Mouse (Mus musculus): ENCODE measurements around the gene Gm20388. TPM values are rescaled to one million over a fixed set of nuclear protein-coding genes. Genes with fewer than 3 reads are reported as not detected.
"Not testable (repeated sequence)": the region's sequence is repeated elsewhere in the genome, so short reads cannot be mapped to it uniquely, and the experiment has no call there.

The Gm20388 gene
- polyA plus RNA-seq, 1 experiment from 2014 or later, result 3.6 TPM

DNA sequence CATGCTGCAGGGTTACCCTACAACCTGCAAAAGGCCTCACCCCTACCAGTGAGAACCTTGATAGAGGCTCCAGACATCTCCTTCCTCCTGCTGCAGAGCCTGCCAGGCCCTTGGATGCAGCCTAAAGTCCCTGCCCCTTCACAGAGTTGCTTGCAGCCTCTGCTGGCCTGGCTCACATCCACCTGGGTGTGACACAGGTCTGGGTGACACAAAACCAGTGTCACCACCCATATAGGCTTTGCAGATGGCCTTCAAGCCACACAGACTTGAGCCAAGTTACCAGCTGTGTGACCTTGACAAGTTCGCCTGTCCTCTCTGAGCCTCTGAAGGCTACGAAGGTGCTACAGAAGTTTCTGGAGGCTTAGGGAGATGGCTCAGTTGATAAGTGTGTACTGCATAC lies 1508.9 kb downstream of the Gm20388 start:
- H3K9me3 ChIP-seq, result peaks cover 6% of the 10 kb centered on the region; the same call in 1 of the 2 replicates
- peaks cover 32% of the 10 kb centered on the region for H3K4me1 ChIP-seq
- no peak for DNase-seq (ENCODE audit: low spot score)
- H3K27me3 ChIP-seq (replicated peaks; ENCODE audit: low read depth, poor library complexity, severe bottlenecking), result no peaks in the 10 kb centered on the region
- no peak overlapping the region for H3K4me3 ChIP-seq
- WGBS, result 91% methylated on average over 2 of the region's 2 CpGs
- no peaks in the 10 kb centered on the region for H3K36me3 ChIP-seq (replicated peaks)
- H3K27ac ChIP-seq (replicated peaks), result peak overlapping the region; percentile 15; the same call in 1 of the 2 replicates

DNA sequence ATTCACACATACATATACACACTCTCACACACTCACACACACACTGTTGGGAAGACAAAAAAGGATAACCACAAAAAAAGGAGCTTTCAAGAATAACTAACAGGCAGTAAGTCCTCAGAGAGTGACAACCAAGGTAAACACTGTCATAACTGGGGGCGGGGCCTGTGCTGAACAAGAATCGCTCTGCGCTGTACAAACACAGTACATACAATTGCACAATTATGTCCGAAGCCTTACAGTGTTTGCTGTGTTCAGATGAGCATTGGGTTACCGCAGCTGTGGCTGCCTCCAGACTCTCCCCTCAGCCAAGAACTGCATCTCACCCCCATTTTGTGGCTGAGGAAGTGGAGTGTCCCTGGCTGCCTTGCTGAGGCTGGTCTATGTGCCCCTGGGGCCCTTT lies 1510.4 kb downstream of the Gm20388 start:
- 80% methylated on average over 5 of the region's 5 CpGs for WGBS
- Histone ChIP-seq H3K27ac (replicated peaks) (no peak overlapping the region), H3K4me1 (peaks cover 34% of the 10 kb centered on the region), H3K4me3 (no peak overlapping the region), H3K9me3 (peaks cover 6% of the 10 kb centered on the region; the same call in 1 of the 2 replicates), H3K36me3 (replicated peaks) (no peaks in the 10 kb centered on the region), H3K27me3 (replicated peaks; ENCODE audit: low read depth, poor library complexity, severe bottlenecking) (no peaks in the 10 kb centered on the region)
- DNase-seq (ENCODE audit: low spot score), result no peak

DNA sequence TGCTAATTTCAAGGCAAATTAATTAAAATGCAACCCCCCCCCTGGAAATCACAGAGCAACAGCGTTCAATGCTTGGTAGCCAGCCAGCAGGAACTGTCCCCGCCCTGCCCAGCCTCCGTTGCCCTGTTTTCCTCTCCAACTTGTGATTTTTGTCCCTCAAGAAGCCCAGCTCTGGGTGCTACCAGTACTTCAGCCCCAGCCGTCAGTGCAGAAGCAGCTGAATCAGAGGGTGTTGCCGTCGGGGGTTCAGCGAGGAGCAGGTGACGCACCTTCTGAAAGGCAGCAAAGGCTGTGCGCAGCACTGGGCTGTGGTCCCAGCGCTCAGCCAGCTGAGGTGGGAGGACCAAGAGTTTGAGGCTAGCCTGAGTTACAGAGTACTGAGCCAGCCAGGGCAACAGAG lies 1513.4 kb downstream of the Gm20388 start:
- Histone ChIP-seq H3K36me3 (replicated peaks) (no peaks in the 10 kb centered on the region), H3K9me3 (peaks cover 6% of the 10 kb centered on the region; the same call in 1 of the 2 replicates), H3K4me3 (no peak overlapping the region), H3K4me1 (peaks cover 8% of the 10 kb centered on the region), H3K27ac (replicated peaks) (no peak overlapping the region), H3K27me3 (replicated peaks; ENCODE audit: low read depth, poor library complexity, severe bottlenecking) (no peaks in the 10 kb centered on the region)
- no peak for DNase-seq (ENCODE audit: low spot score)
- WGBS, result 94% methylated on average over 10 of the region's 10 CpGs

DNA sequence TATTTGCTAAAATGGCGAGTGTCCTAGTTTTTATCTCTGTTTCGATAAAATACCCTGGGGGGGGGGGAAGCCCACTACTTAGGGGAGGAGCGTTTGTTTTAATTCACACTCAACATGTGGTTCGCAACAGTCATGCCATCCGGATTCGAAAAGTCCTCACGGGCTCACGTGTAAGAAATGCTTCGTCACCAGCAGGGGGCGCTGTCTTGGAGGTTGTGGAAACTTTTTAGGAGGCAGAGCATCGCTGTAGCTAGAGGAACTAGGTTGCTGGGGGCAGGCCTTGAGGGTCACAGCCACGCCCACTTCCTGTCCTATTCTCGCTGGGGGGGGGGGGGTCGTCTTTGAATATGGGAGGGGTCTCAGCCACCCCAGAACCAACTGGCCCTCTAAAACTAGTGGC lies 1514.0 kb downstream of the Gm20388 start:
- no peak for DNase-seq (ENCODE audit: low spot score)
- Histone ChIP-seq H3K36me3 (replicated peaks) (no peaks in the 10 kb centered on the region), H3K27ac (replicated peaks) (no peak overlapping the region; the same call in 1 of the 2 replicates), H3K4me1 (peaks cover 12% of the 10 kb centered on the region), H3K9me3 (peaks cover 6% of the 10 kb centered on the region; the same call in 1 of the 2 replicates), H3K4me3 (no peak overlapping the region), H3K27me3 (replicated peaks; ENCODE audit: low read depth, poor library complexity, severe bottlenecking) (no peaks in the 10 kb centered on the region)
- WGBS, result 83% methylated on average over 14 of the region's 14 CpGs

DNA sequence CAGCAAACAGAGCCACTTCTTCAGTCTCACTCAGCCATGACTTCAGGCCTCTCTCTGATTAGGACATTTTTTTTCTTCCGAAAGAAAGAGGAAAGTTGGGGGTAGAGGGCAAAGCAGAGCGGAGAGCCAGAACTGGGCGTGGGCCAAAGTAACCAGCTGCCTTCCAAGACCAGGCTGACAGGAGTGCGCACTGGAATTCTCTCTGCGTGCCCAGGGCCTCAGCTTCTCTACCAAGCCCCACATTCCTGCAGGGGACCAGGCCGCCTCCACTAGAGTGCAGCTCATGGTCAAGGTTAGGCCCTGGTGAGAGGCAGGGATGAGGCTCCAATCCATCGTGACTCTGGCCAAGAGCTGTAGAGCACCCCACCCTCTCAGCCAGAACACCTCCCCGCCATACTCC lies 1520.9 kb downstream of the Gm20388 start:
- H3K9me3 ChIP-seq, result no peaks in the 10 kb centered on the region
- DNase-seq (ENCODE audit: low spot score), result no peak
- peaks cover 26% of the 10 kb centered on the region for H3K4me1 ChIP-seq
- WGBS, result 88% methylated on average over 8 of the region's 8 CpGs
- H3K27me3 ChIP-seq (replicated peaks; ENCODE audit: low read depth, poor library complexity, severe bottlenecking), result peaks cover 34% of the 10 kb centered on the region
- H3K27ac ChIP-seq (replicated peaks), result no peak overlapping the region
- no peaks in the 10 kb centered on the region for H3K36me3 ChIP-seq (replicated peaks)
- H3K4me3 ChIP-seq, result no peak overlapping the region

DNA sequence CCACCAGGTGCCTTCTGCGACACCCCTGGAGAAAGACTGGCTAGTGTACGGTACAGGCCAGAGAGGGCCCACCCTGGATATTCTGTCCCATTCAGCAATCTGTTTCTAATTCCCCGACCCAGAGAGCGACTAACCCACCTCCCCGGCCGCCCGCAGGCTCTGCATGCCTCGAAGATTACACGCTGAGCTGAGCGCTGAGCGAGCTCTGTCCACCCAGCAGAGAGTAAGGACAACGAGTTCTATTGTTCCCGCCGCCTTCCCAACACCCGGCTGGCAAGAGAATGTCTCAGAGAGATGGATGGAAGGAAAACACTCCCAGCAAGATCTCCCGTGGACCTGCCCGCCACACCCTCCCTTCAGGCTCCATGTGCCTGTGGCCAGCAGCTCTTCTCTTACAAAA lies 1522.8 kb downstream of the Gm20388 start:
- Histone ChIP-seq H3K4me1 (peaks cover 45% of the 10 kb centered on the region), H3K27ac (replicated peaks) (peak overlapping the region; percentile 80), H3K4me3 (peak overlapping the region; percentile 23; the same call in 1 of the 2 replicates), H3K36me3 (replicated peaks) (no peaks in the 10 kb centered on the region), H3K9me3 (no peaks in the 10 kb centered on the region), H3K27me3 (replicated peaks; ENCODE audit: low read depth, poor library complexity, severe bottlenecking) (peaks cover 34% of the 10 kb centered on the region)
- peak; percentile 83 for DNase-seq (ENCODE audit: low spot score)
- WGBS, result 6% methylated on average over 17 of the region's 17 CpGs

DNA sequence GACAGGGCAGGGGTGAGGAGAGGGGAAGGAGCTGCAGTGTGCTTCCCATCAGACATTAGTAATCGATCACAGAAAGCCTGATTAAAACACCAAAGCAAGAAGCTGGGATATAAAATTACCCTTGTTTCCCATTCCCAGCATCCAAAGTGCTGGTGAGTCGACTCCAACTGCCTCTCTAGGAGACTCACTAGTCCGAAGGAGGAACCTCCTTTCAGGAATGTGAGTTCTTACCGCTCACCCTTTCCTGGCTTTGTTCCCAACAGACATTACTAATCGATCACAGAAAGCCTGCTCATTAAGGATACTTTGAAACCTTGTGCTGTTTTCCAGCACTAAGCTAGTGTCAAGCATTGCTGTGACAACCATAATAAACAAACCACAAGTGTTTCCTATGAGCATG lies 1526.0 kb downstream of the Gm20388 start:
- 64% methylated on average over 5 of the region's 5 CpGs for WGBS
- Histone ChIP-seq H3K36me3 (replicated peaks) (no peaks in the 10 kb centered on the region), H3K27ac (replicated peaks) (peak overlapping the region; percentile 80), H3K4me1 (peaks cover 61% of the 10 kb centered on the region), H3K4me3 (peak overlapping the region; percentile 8), H3K27me3 (replicated peaks; ENCODE audit: low read depth, poor library complexity, severe bottlenecking) (peaks cover 32% of the 10 kb centered on the region), H3K9me3 (no peaks in the 10 kb centered on the region)
- peak; percentile 43 for DNase-seq (ENCODE audit: low spot score)

DNA sequence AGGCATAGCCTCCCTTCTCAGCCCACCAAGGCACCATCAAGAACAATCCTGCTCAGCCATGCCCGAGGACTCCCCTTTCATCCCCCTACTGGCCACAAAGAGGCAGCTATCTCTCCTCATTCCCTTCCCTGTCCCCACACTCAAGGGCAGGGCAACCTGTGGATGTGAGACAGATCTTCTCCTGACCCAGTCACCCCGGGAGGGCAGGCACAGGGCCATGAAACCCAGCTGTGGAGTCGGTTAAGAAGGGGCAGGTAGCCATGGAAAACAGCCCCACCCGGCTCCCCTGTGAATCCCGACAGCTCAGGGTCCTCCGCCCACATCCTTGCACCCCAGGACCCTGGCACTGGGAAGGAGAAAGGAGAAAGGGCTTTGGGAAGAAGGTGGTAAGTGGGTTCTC lies 1526.9 kb downstream of the Gm20388 start:
- peaks cover 63% of the 10 kb centered on the region for H3K4me1 ChIP-seq
- WGBS, result 71% methylated on average over 6 of the region's 6 CpGs
- no peaks in the 10 kb centered on the region for H3K36me3 ChIP-seq (replicated peaks)
- H3K27ac ChIP-seq (replicated peaks), result peak overlapping the region; percentile 80
- peaks cover 23% of the 10 kb centered on the region for H3K27me3 ChIP-seq (replicated peaks; ENCODE audit: low read depth, poor library complexity, severe bottlenecking)
- no peak for DNase-seq (ENCODE audit: low spot score)
- H3K4me3 ChIP-seq, result no peak overlapping the region
- H3K9me3 ChIP-seq, result no peaks in the 10 kb centered on the region

DNA sequence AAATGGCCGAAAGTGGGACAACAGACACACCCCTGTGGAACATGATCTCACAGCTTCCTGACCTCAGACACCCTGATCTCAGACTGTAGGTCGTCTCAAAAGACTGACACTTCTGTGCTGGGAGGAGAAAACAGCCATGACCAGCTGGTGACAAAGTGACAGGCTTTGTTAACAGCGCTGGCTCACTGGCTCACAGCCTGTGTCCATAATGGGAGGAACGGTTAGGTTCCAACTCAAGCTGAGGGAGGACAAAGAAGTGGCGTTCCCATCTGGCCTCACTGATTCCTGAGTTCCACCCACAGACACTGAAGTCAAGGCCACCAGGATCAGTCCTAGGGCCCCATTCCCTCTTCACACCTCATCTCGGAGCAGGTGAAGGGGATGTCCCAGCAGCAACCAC lies 1527.5 kb downstream of the Gm20388 start:
- no peak for DNase-seq (ENCODE audit: low spot score)
- 50% methylated on average over 6 of the region's 6 CpGs for WGBS
- H3K4me1 ChIP-seq, result peaks cover 59% of the 10 kb centered on the region

DNA sequence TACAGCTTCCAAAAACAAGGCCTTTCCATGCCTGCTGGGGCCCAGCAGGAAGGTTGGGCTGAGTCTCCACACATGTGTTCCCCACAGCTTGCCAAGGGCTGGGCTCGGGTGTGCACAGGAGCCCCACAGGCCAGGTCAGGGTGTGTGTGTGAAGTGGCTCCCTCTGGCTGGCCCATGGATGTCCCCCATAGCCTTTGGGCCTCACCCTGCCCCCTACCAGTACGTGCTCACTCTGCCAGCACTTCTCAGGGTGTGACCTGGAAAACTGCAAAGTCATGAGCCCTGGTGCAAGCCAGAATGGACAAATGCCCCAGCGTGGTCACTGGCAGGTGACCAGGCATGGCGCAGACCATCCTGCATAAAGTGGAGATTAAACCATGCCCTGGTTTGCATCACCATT lies 1528.7 kb downstream of the Gm20388 start:
- H3K27ac ChIP-seq (replicated peaks), result peak overlapping the region; percentile 59
- 66% methylated on average over 4 of the region's 4 CpGs for WGBS
- H3K36me3 ChIP-seq (replicated peaks), result no peaks in the 10 kb centered on the region
- H3K9me3 ChIP-seq, result no peaks in the 10 kb centered on the region
- peaks cover 54% of the 10 kb centered on the region for H3K4me1 ChIP-seq
- 0 out of 2 replicates have a peak, but pooled peaks cover 5% of the 10 kb centered on the region for H3K27me3 ChIP-seq (replicated peaks; ENCODE audit: low read depth, poor library complexity, severe bottlenecking)
- no peak for DNase-seq (ENCODE audit: low spot score)
- H3K4me3 ChIP-seq, result no peak overlapping the region

More for the DNA sequence above, 1527.5 kb downstream of the Gm20388 start:
- Histone ChIP-seq H3K27ac (replicated peaks) (peak overlapping the region; percentile 80), H3K36me3 (replicated peaks) (no peaks in the 10 kb centered on the region), H3K27me3 (replicated peaks; ENCODE audit: low read depth, poor library complexity, severe bottlenecking) (peaks cover 17% of the 10 kb centered on the region), H3K4me3 (no peak overlapping the region), H3K9me3 (no peaks in the 10 kb centered on the region)

DNA sequence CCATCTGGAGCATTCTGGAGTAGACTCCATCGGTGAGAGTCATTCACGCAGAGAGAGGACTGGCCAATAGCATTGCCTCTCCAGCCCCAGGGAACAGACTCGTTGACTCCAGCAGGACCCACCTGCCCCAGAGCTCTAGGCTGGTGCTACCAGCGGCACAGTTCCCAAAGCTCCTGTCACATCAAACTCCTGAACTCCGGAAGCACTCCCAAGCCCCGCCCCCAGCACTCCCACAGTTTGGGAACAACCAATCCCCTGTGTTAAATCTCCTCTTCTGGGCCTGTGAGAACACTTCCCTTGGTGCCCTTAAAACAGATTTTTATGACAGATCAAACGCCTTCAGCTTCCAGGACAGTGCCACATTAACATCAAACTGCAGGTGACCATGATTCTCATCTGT lies 1532.7 kb downstream of the Gm20388 start:
- Histone ChIP-seq H3K9me3 (no peaks in the 10 kb centered on the region), H3K4me1 (peaks cover 47% of the 10 kb centered on the region), H3K36me3 (replicated peaks) (no peaks in the 10 kb centered on the region), H3K27ac (replicated peaks) (0 out of 2 replicates have a peak overlapping the region, but pooled peaks have one; percentile 3), H3K4me3 (no peak overlapping the region), H3K27me3 (replicated peaks; ENCODE audit: low read depth, poor library complexity, severe bottlenecking) (peaks cover 13% of the 10 kb centered on the region; the same call in 1 of the 2 replicates)
- DNase-seq (ENCODE audit: low spot score), result no peak
- 66% methylated on average over 7 of the region's 7 CpGs for WGBS

DNA sequence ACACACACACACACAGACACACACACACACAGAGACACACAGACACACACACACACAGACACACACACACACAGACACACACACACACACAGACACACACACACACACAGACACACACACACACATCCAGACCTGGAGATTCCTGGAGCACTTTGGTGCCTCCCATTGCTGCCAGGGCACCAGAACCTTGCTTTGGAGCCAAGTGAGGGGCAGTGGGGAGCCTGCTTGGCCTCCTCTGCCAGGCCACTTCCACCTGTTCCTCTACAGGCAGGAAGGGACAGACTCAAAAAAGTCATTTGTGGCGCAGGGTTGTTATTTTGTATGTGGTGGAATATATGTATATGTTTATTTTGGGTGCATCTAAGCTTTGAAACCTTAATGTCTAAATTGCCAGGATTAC lies 1533.9 kb downstream of the Gm20388 start:
- not testable (repeated sequence) for H3K27ac ChIP-seq (replicated peaks); H3K4me3 ChIP-seq; DNase-seq (ENCODE audit: low spot score); H3K36me3 ChIP-seq (replicated peaks); H3K9me3 ChIP-seq
- 93% methylated on average over 1 of the region's 1 CpGs for WGBS
- peaks cover 13% of the 10 kb centered on the region; the same call in 1 of the 2 replicates for H3K27me3 ChIP-seq (replicated peaks; ENCODE audit: low read depth, poor library complexity, severe bottlenecking)
- peaks cover 44% of the 10 kb centered on the region for H3K4me1 ChIP-seq

DNA sequence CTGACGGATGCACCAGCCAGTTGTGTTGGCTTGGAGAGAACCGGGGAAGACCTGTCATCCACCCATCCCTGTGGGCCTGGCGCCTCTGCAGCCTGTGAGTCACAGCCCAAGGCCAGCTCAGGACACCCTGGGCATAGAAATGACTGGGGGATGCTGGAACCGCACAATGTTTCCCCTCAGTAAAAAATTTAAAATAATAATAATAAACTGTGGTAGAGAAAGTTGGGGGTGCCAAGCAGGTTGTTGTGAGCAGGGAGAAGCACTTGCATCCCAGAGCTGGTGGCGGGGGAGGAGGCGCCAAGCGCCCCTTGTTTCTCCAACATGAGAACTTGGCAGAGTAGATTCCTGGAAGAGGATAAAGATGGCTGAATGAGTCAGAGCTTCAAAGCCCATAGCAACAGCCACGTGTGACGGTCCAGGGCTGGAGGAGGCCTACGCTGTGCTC lies 1534.4 kb downstream of the Gm20388 start:
- no peak for DNase-seq (ENCODE audit: low spot score)
- Histone ChIP-seq H3K4me1 (peaks cover 44% of the 10 kb centered on the region), H3K27me3 (replicated peaks; ENCODE audit: low read depth, poor library complexity, severe bottlenecking) (peaks cover 13% of the 10 kb centered on the region; the same call in 1 of the 2 replicates), H3K27ac (replicated peaks) (no peak overlapping the region), H3K4me3 (no peak overlapping the region), H3K9me3 (no peaks in the 10 kb centered on the region), H3K36me3 (replicated peaks) (no peaks in the 10 kb centered on the region)
- 94% methylated on average over 10 of the region's 10 CpGs for WGBS

All from embryonic facial prominence, embryonic 10.5 days (tissue).